Mouse (Mus musculus) kidney, postnatal 0 days (tissue): Measurements from ENCODE around the gene Gm37240. TPM values are rescaled to one million over a fixed set of nuclear protein-coding genes. Genes with fewer than 3 reads are reported as not detected.
"Not testable (repeated sequence)": the region's sequence is repeated elsewhere in the genome, so short reads cannot be mapped to it uniquely, and the experiment has no call there.

Experiments
- ATAC-seq: fragments of 200-750 bp; cut with Nextera tagmentation; replicated peaks from 2 replicates; pipeline ENCODE4 v1.8.0; 2017; ENCODE audit warnings: low read depth, moderate number of reproducible peaks, moderate TSS enrichment, moderate library complexity; ENCODE audit not compliant: low FRiP score
- DNase-seq: peaks from one replicate; pipeline ENCODE4 v3.0.0-alpha.2; 2016; ENCODE audit warnings: low spot score
- H3K27ac ChIP-seq: fragments of 300-500 bp; sonication (generic); 2 replicates; pipeline ENCODE4 v1.5.1; 2014; ENCODE audit warnings: mild to moderate bottlenecking
- H3K27me3 ChIP-seq: fragments of 300-500 bp; sonication (generic); 2 replicates; pipeline ENCODE4 v1.6.1; 2014; ENCODE audit warnings: low read length, mixed read lengths; ENCODE audit not compliant: insufficient read depth
- H3K36me3 ChIP-seq: fragments of 300-500 bp; sonication (generic); 2 replicates; pipeline ENCODE4 v1.6.1; 2014; ENCODE audit warnings: low read length, mixed read lengths; ENCODE audit not compliant: insufficient read depth
- H3K4me1 ChIP-seq: fragments of 300-500 bp; sonication (generic); replicated peaks from 2 replicates; pipeline ENCODE4 v1.6.1; 2014; ENCODE audit warnings: antibody characterized with exemption, low read length, mixed read lengths; ENCODE audit not compliant: insufficient read depth
- H3K4me2 ChIP-seq: fragments of 300-500 bp; sonication (generic); 2 replicates; pipeline ENCODE4 v1.6.1; 2014; ENCODE audit warnings: mild to moderate bottlenecking, low read length, moderate library complexity, mixed read lengths
- H3K4me3 ChIP-seq: fragments of 300-500 bp; sonication (generic); replicated peaks from 2 replicates; pipeline ENCODE4 v1.5.1; 2014; ENCODE audit warnings: low read depth, low read length
- H3K9ac ChIP-seq: fragments of 300-500 bp; sonication (generic); 2 replicates; pipeline ENCODE4 v1.6.1; 2014; ENCODE audit warnings: low read depth, low read length
- H3K9me3 ChIP-seq: fragments of 300-500 bp; sonication (generic); replicated peaks from 2 replicates; pipeline ENCODE4 v1.6.1; 2016; ENCODE audit warnings: low read length, inconsistent platforms, mixed read lengths
- CTCF ChIP-seq: IDR thresholded peaks from 2 replicates; pipeline ENCODE4 v1.5.1; 2016; ENCODE audit warnings: antibody characterized with exemption, low read depth, mild to moderate bottlenecking, moderate library complexity
- WGBS: fragments of 180-500 bp; shearing (Covaris S2); extraction: QIAGEN DNeasy Blood & Tissue Kit; methylation state at CpG from one replicate; pipeline ENCODE4 v1.1.7; 2014; 5-methylcytosine and 5-hydroxymethylcytosine counted together
- polyA plus RNA-seq: library from polyadenylated mRNA; unstranded; fragments of >200 nt; fragmentation: Nextera tagmentation; extraction: Ambion mirVana; gene quantifications from 2 replicates; pipeline ENCODE4 v1.2.1, GENCODE M21; 2015

Gene Gm37240
- polyA plus RNA-seq, 1 experiment from 2014 or later: 10.8 TPM

- TF ChIP-seq CTCF: no peak
- no peaks in the 10 kb centered on the region for H3K27me3 ChIP-seq
- H3K4me1 ChIP-seq: 0 out of 2 replicates have a peak, but pooled peaks cover 11% of the 10 kb centered on the region
- DNase-seq (peak; percentile 31), ATAC-seq (no peak)
- H3K4me3 ChIP-seq: no peak overlapping the region
- no peak overlapping the region for H3K27ac ChIP-seq
- no peak overlapping the region for H3K9ac ChIP-seq
- no peaks in the 10 kb centered on the region for H3K36me3 ChIP-seq
- H3K4me2 ChIP-seq: no peak overlapping the region
- no peaks in the 10 kb centered on the region for H3K9me3 ChIP-seq
- WGBS: 64% methylated on average over 1 of the region's 1 CpGs
Observed at GRCm38 (mm10) chr3:84867434-84867975, 1019.8 kb downstream of the Gm37240 start.

- H3K36me3 ChIP-seq: no peaks in the 10 kb centered on the region
- H3K9ac ChIP-seq: no peak overlapping the region
- H3K4me2 ChIP-seq: no peak overlapping the region
- H3K27ac ChIP-seq: no peak overlapping the region
- H3K9me3 ChIP-seq: no peaks in the 10 kb centered on the region
- ATAC-seq (no peak), DNase-seq (no peak)
- H3K4me3 ChIP-seq: no peak overlapping the region
- 0 out of 2 replicates have a peak, but pooled peaks cover 11% of the 10 kb centered on the region for H3K4me1 ChIP-seq
- no peaks in the 10 kb centered on the region for H3K27me3 ChIP-seq
- TF ChIP-seq CTCF: no peak
- WGBS: 72% methylated on average over 4 of the region's 4 CpGs
Observed at GRCm38 (mm10) chr3:84866866-84867265, 1020.5 kb downstream of the Gm37240 start.

GRCm38 (mm10) chr3:84865684-84866083 is 1021.6 kb downstream of the Gm37240 start:
- H3K4me3 ChIP-seq: no peak overlapping the region
- H3K9me3 ChIP-seq: no peaks in the 10 kb centered on the region
- H3K27ac ChIP-seq: no peak overlapping the region
- H3K36me3 ChIP-seq: no peaks in the 10 kb centered on the region
- H3K4me1 ChIP-seq: 0 out of 2 replicates have a peak, but pooled peaks cover 11% of the 10 kb centered on the region
- H3K4me2 ChIP-seq: no peak overlapping the region
- 25% methylated on average over 3 of the region's 3 CpGs for WGBS
- no peak for TF ChIP-seq CTCF
- no peak overlapping the region for H3K9ac ChIP-seq
- DNase-seq: peak; percentile 73
- H3K27me3 ChIP-seq: no peaks in the 10 kb centered on the region
- ATAC-seq: peak; percentile 36; the same call in 1 of the 2 replicates

GRCm38 (mm10) chr3:84861817-84862216 is 1025.5 kb downstream of the Gm37240 start:
- H3K9me3 ChIP-seq, H3K9ac ChIP-seq, H3K4me3 ChIP-seq, H3K27ac ChIP-seq, DNase-seq, H3K36me3 ChIP-seq, H3K4me1 ChIP-seq, ATAC-seq, H3K27me3 ChIP-seq, H3K4me2 ChIP-seq: not testable (repeated sequence)
- 89% methylated on average over 3 of the region's 3 CpGs for WGBS

- H3K27me3 ChIP-seq: no peaks in the 10 kb centered on the region
- 79% methylated on average over 1 of the region's 1 CpGs for WGBS
- H3K4me1 ChIP-seq: 0 out of 2 replicates have a peak, but pooled peaks cover 3% of the 10 kb centered on the region
- no peak for ATAC-seq
- no peak overlapping the region for H3K9ac ChIP-seq
- H3K36me3 ChIP-seq: no peaks in the 10 kb centered on the region
- no peak overlapping the region for H3K27ac ChIP-seq
- TF ChIP-seq CTCF: no peak
- no peaks in the 10 kb centered on the region for H3K9me3 ChIP-seq
- no peak overlapping the region for H3K4me2 ChIP-seq
- DNase-seq: no peak
- no peak overlapping the region for H3K4me3 ChIP-seq
Observed at GRCm38 (mm10) chr3:84860669-84861068, 1026.6 kb downstream of the Gm37240 start.

GRCm38 (mm10) chr3:84854440-84854839 is 1032.9 kb downstream of the Gm37240 start:
- no peak for DNase-seq
- H3K27ac ChIP-seq: no peak overlapping the region
- no peak overlapping the region for H3K9ac ChIP-seq
- no peaks in the 10 kb centered on the region for H3K9me3 ChIP-seq
- H3K4me2 ChIP-seq: no peak overlapping the region
- H3K36me3 ChIP-seq: no peaks in the 10 kb centered on the region
- ATAC-seq: no peak
- TF ChIP-seq CTCF: no peak
- no peaks in the 10 kb centered on the region for H3K27me3 ChIP-seq
- H3K4me3 ChIP-seq: no peak overlapping the region
- peaks cover 4% of the 10 kb centered on the region; the same call in 1 of the 2 replicates for H3K4me1 ChIP-seq
- WGBS: 81% methylated on average over 1 of the region's 1 CpGs

GRCm38 (mm10) chr3:84852877-84853276 is 1034.4 kb downstream of the Gm37240 start:
- Histone ChIP-seq H3K9ac (no peak overlapping the region), H3K4me1 (peaks cover 4% of the 10 kb centered on the region; the same call in 1 of the 2 replicates), H3K9me3 (no peaks in the 10 kb centered on the region), H3K27me3 (no peaks in the 10 kb centered on the region), H3K27ac (no peak overlapping the region), H3K36me3 (no peaks in the 10 kb centered on the region), H3K4me3 (no peak overlapping the region), H3K4me2 (no peak overlapping the region)
- DNase-seq (peak; percentile 57), ATAC-seq (no peak)
- no peak for TF ChIP-seq CTCF
- WGBS: 70% methylated on average over 7 of the region's 7 CpGs
